In genomic region chr10:78350796-78351556, GRCm38 (mm10) we compare ENCODE assay signal across 8 mouse cellular contexts. TPM values are rescaled to one million over a fixed set of nuclear protein-coding genes. Genes with fewer than 3 reads are reported as not detected.
DNase-seq lines count a peak whose midpoint lies in the region; ATAC-seq and TF ChIP-seq lines count a peak whose summit lies in the region.

No protein-coding gene starts in this region.

- no peak for TF ChIP-seq CTCF in kidney, adult 2 months (conservative IDR thresholded peaks at IDR 0.05; ENCODE audit: insufficient read depth, insufficient read length, low read depth, low read length)

- no peaks in the 10 kb centered on the region for H3K27me3 ChIP-seq in kidney, adult 2 months (replicated peaks; ENCODE audit: control insufficient read depth, insufficient read depth, low read length)
- no peaks in the 10 kb centered on the region for H3K27me3 ChIP-seq in hindbrain, embryonic 13.5 days
- H3K27me3 ChIP-seq in midbrain, embryonic 11.5 days (ENCODE audit: control insufficient read depth, insufficient read depth, low read length), result no peaks in the 10 kb centered on the region

- no peaks in the 10 kb centered on the region for H3K9me3 ChIP-seq in hindbrain, embryonic 13.5 days
- H3K9me3 ChIP-seq in midbrain, embryonic 11.5 days (ENCODE audit: control insufficient read depth, low read length), result no peaks in the 10 kb centered on the region

- peak; percentile 52 for DNase-seq in kidney, adult 2 months
- DNase-seq in kidney, adult 8-10 months, result no peak
- DNase-seq in midbrain, embryonic 11.5 days (ENCODE audit: low spot score, missing footprints), result no peak
- no peak for DNase-seq in urinary bladder, adult 2 months (ENCODE audit: low spot score)
- no peak for DNase-seq in c-Kit-positive CD71-positive TER-119-positive erythroid progenitor cells, embryonic 14.5 days (ENCODE audit: low spot score)
- no peak for DNase-seq in left cerebral cortex, postnatal 10 days (ENCODE audit: extremely low spot score in 1 of 2, low spot score in 2 of 2)

- H3K4me1 ChIP-seq in kidney, adult 2 months (ENCODE audit: control insufficient read depth, insufficient read depth, low read length), result peaks cover 39% of the 10 kb centered on the region
- H3K4me1 ChIP-seq in brown adipose tissue, adult 24 weeks (ENCODE audit: control insufficient read depth, insufficient read depth, insufficient read length, low read length), result peaks cover 13% of the 10 kb centered on the region
- peaks cover 45% of the 10 kb centered on the region for H3K4me1 ChIP-seq in hindbrain, embryonic 13.5 days (replicated peaks)
- H3K4me1 ChIP-seq in midbrain, embryonic 11.5 days (ENCODE audit: control insufficient read depth, insufficient read depth, low read length), result peaks cover 15% of the 10 kb centered on the region

- peak overlapping the region; percentile 79 for H3K27ac ChIP-seq in kidney, adult 2 months (ENCODE audit: insufficient read depth, low read depth, low read length)
- peak overlapping the region; percentile 51; the same call in 1 of the 2 replicates for H3K27ac ChIP-seq in brown adipose tissue, adult 24 weeks (replicated peaks; ENCODE audit: low read depth, low read length)
- no peak overlapping the region for H3K27ac ChIP-seq in hindbrain, embryonic 13.5 days
- H3K27ac ChIP-seq in midbrain, embryonic 11.5 days (ENCODE audit: low read depth, low read length), result no peak overlapping the region

- H3K36me3 ChIP-seq in kidney, adult 2 months (ENCODE audit: control insufficient read depth, insufficient read depth, low read length), result no peaks in the 10 kb centered on the region
- H3K36me3 ChIP-seq in hindbrain, embryonic 13.5 days, result peaks cover 4% of the 10 kb centered on the region; the same call in 1 of the 2 replicates
- no peaks in the 10 kb centered on the region for H3K36me3 ChIP-seq in midbrain, embryonic 11.5 days (ENCODE audit: control insufficient read depth, insufficient read depth, low read length)

- H3K4me2 ChIP-seq in hindbrain, embryonic 13.5 days, result peak overlapping the region; percentile 88
- H3K4me2 ChIP-seq in midbrain, embryonic 11.5 days, result peak overlapping the region; percentile 83

- H3K4me3 ChIP-seq in kidney, adult 2 months (ENCODE audit: insufficient read depth, low read depth, low read length), result peak overlapping the region; percentile 73
- H3K4me3 ChIP-seq in brown adipose tissue, adult 24 weeks (ENCODE audit: insufficient read depth, low read depth, low read length), result peak overlapping the region; percentile 85
- peak overlapping the region; percentile 98 for H3K4me3 ChIP-seq in hindbrain, embryonic 13.5 days
- peak overlapping the region; percentile 94 for H3K4me3 ChIP-seq in midbrain, embryonic 11.5 days (ENCODE audit: low read depth, low read length)

- peak overlapping the region; percentile 99 for H3K9ac ChIP-seq in hindbrain, embryonic 13.5 days
- peak overlapping the region; percentile 99 for H3K9ac ChIP-seq in midbrain, embryonic 11.5 days (ENCODE audit: low read length)

- ATAC-seq in hindbrain, embryonic 13.5 days (ENCODE audit: low FRiP score), result no peak
- ATAC-seq in midbrain, embryonic 11.5 days (ENCODE audit: low FRiP score), result no peak

- no peak for TF ChIP-seq POLR2A in kidney, adult 2 months (IDR thresholded peaks at IDR 0.05; ENCODE audit: low read depth, low read length)

- WGBS in kidney, adult 2 months, result 8% methylated on average over 6 of the region's 6 CpGs
- 28% methylated on average over 6 of the region's 6 CpGs for WGBS in hindbrain, embryonic 13.5 days
- 29% methylated on average over 6 of the region's 6 CpGs for WGBS in midbrain, embryonic 11.5 days

- intact Hi-C loops in left cerebral cortex, postnatal 10 days (cut with DNase I), result loop anchor here (5.0 kb wide), 2 partner anchors 41 to 69 kb away; no protein-coding TSS in a partner anchor

RNA-seq across cellular contexts. Expression of gene Agpat3, which starts 1.3 kb away (rescaled TPM):
- polyA plus RNA-seq in kidney, adult 2 months (2012; rRNA removed), result 460 and 530 TPM in 2 replicates
- polyA plus RNA-seq in brown adipose tissue, adult 24 weeks (2012; ENCODE audit: insufficient read depth, insufficient read length, missing spikeins), result 311 and 438 TPM in 2 replicates
- polyA plus RNA-seq in hindbrain, embryonic 13.5 days (2015; fragmentation: Nextera tagmentation; extraction: Ambion mirVana), result 51.2 and 54.4 TPM in 2 replicates
- polyA plus RNA-seq in midbrain, embryonic 11.5 days (2014; fragmentation: Nextera tagmentation; extraction: Ambion mirVana), result 37.8 and 46.3 TPM in 2 replicates
- polyA plus RNA-seq in urinary bladder, adult 2 months (2012; rRNA removed), result 75.1 and 81.3 TPM in 2 replicates
- total RNA-seq in left cerebral cortex, postnatal 10 days (2021), result 100 to 1,000 TPM; 251 to 263 TPM

Comparison
In these comparisons a context has a peak if more than half of its experiments do, and no peak if none do; other contexts are left out.
1. H3K27ac ChIP-seq: peak in kidney, adult 2 months (single experiment) and brown adipose tissue, adult 24 weeks (single experiment); none in hindbrain, embryonic 13.5 days (single experiment) and midbrain, embryonic 11.5 days (single experiment).
2. Peak in every context shown above with its lines, with median percentiles within 50 percentile points of each other: H3K4me3 ChIP-seq.